Mouse (Mus musculus) liver, adult 2 months (tissue): ENCODE measurements around the gene Knstrn.

Experiments used
- CTCF ChIP-seq: fragments of 200-500 bp; IDR thresholded peaks from 2 replicates; pipeline ENCODE4 v1.5.1; 2011; ENCODE audit warnings: low read depth, low read length, control low read depth
- POLR2A ChIP-seq: fragments of 200-500 bp; IDR thresholded peaks from 2 replicates; pipeline ENCODE4 v1.6.1; 2011; ENCODE audit warnings: low read length, control low read depth; ENCODE audit not compliant: insufficient read depth; ENCODE audit errors: extremely low read depth

DNA sequence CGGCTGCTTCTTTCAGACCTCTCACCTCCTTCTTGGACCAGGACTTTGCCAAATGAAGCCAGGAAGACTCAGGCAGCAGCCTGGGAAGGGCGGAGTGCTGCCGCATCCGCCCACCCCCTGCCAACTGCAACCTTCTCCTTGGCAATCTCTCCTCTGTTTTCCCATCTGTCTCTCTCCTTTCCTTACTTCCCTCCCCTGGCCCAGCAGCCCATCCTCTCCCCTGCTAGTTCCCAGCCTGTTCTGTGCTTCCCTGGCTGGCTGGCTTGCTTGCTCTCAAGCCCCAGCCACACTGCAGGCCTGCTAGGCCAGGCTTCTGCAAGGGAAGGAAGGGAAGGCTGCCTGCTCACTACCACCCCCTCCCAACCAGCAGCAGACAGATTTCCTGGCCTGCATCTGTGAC lies 38.0 kb upstream of the Knstrn start:
- TF ChIP-seq POLR2A, result no peak
- TF ChIP-seq CTCF, result no peak
